Mouse (Mus musculus): ENCODE results near the gene Ackr4. TPM values are rescaled to one million over a fixed set of nuclear protein-coding genes. Genes with fewer than 3 reads are reported as not detected.

Ackr4 gene
- polyA plus RNA-seq, 1 experiment, result 0.64 TPM

GRCm38 (mm10) chr9:104108571-104109143 is 18.1 kb downstream of the Ackr4 start:
- TF ChIP-seq POLR2A (IDR thresholded peaks at IDR 0.05; ENCODE audit: low read depth, low read length) (no peak), CTCF (conservative IDR thresholded peaks at IDR 0.05; ENCODE audit: insufficient read depth, insufficient read length, low read depth, low read length) (no peak)
- Histone ChIP-seq H3K27me3 (replicated peaks; ENCODE audit: control insufficient read depth, insufficient read depth, low read length) (no peaks in the 10 kb centered on the region), H3K27ac (ENCODE audit: insufficient read depth, low read depth, low read length) (no peak overlapping the region), H3K36me3 (ENCODE audit: control insufficient read depth, insufficient read depth, low read length) (no peaks in the 10 kb centered on the region; the same call in 1 of the 2 replicates), H3K4me3 (ENCODE audit: insufficient read depth, low read depth, low read length) (no peak overlapping the region), H3K4me1 (ENCODE audit: control insufficient read depth, insufficient read depth, low read length) (no peaks in the 10 kb centered on the region)
- 64% methylated on average over 2 of the region's 2 CpGs for WGBS
- no peak for DNase-seq

DNA sequence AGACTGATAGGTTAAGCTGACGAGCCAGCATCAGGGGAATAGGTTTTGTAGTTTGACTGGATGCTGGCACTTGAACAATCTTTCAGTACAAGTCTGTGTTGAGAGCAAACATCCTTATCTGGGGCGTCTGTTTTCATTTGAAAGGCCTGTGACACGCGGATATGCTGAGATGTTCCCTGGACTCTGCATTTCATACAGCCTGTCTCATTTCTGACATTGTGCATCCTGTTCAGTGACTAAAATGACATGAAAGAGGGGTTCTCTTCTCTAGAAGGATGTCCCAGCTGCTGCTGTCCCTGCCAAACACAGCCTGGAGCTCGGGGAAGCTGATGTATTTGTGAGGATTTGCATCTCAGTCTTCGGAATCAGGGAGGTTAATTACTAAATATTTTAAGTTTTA is 19.3 kb downstream of the Ackr4 start:
- H3K27ac ChIP-seq (ENCODE audit: insufficient read depth, low read depth, low read length), result no peak overlapping the region
- no peaks in the 10 kb centered on the region for H3K27me3 ChIP-seq (replicated peaks; ENCODE audit: control insufficient read depth, insufficient read depth, low read length)
- WGBS, result 73% methylated on average over 6 of the region's 6 CpGs
- no peak for DNase-seq
- no peaks in the 10 kb centered on the region for H3K4me1 ChIP-seq (ENCODE audit: control insufficient read depth, insufficient read depth, low read length)
- no peaks in the 10 kb centered on the region; the same call in 1 of the 2 replicates for H3K36me3 ChIP-seq (ENCODE audit: control insufficient read depth, insufficient read depth, low read length)
- H3K4me3 ChIP-seq (ENCODE audit: insufficient read depth, low read depth, low read length), result no peak overlapping the region
- TF ChIP-seq CTCF (conservative IDR thresholded peaks at IDR 0.05; ENCODE audit: insufficient read depth, insufficient read length, low read depth, low read length), result no peak
- no peak for TF ChIP-seq POLR2A (IDR thresholded peaks at IDR 0.05; ENCODE audit: low read depth, low read length)

GRCm38 (mm10) chr9:104106930-104107329 is 19.8 kb downstream of the Ackr4 start:
- no peak for DNase-seq
- Histone ChIP-seq H3K4me3 (ENCODE audit: insufficient read depth, low read depth, low read length) (no peak overlapping the region), H3K27ac (ENCODE audit: insufficient read depth, low read depth, low read length) (no peak overlapping the region), H3K4me1 (ENCODE audit: control insufficient read depth, insufficient read depth, low read length) (no peaks in the 10 kb centered on the region), H3K36me3 (ENCODE audit: control insufficient read depth, insufficient read depth, low read length) (no peaks in the 10 kb centered on the region; the same call in 1 of the 2 replicates), H3K27me3 (replicated peaks; ENCODE audit: control insufficient read depth, insufficient read depth, low read length) (no peaks in the 10 kb centered on the region)
- 84% methylated on average over 9 of the region's 9 CpGs for WGBS
- TF ChIP-seq POLR2A (IDR thresholded peaks at IDR 0.05; ENCODE audit: low read depth, low read length) (no peak), CTCF (conservative IDR thresholded peaks at IDR 0.05; ENCODE audit: insufficient read depth, insufficient read length, low read depth, low read length) (no peak)

GRCm38 (mm10) chr9:104104986-104105385 is 21.7 kb downstream of the Ackr4 start:
- WGBS, result 90% methylated on average over 2 of the region's 2 CpGs
- no peak for TF ChIP-seq POLR2A (IDR thresholded peaks at IDR 0.05; ENCODE audit: low read depth, low read length)
- TF ChIP-seq CTCF (conservative IDR thresholded peaks at IDR 0.05; ENCODE audit: insufficient read depth, insufficient read length, low read depth, low read length), result no peak
- no peaks in the 10 kb centered on the region for H3K4me1 ChIP-seq (ENCODE audit: control insufficient read depth, insufficient read depth, low read length)

DNA sequence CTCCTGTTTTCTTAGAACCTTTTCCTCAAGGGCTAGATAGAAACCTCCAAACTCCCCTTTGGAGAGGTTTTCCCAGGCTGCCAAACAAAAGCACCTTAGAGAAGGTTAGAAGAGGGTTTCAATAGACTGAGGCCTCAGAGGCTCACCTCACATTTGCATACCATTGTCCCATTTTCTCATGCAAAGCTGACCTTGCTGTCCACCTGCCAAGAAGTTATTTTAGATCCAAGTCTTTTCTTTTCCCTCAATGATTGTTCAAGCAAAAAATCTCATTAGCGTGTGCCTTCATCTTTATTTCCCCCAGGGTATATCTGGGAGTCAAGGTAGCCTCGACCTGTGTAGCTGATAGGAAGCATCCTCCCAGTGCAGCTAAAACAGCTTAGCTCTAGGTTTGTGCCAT is 23.8 kb downstream of the Ackr4 start:
- TF ChIP-seq POLR2A (IDR thresholded peaks at IDR 0.05; ENCODE audit: low read depth, low read length), result no peak
- no peak for TF ChIP-seq CTCF (conservative IDR thresholded peaks at IDR 0.05; ENCODE audit: insufficient read depth, insufficient read length, low read depth, low read length)

More at GRCm38 (mm10) chr9:104104986-104105385, 21.7 kb downstream of the Ackr4 start:
- Histone ChIP-seq H3K27me3 (replicated peaks; ENCODE audit: control insufficient read depth, insufficient read depth, low read length) (no peaks in the 10 kb centered on the region), H3K27ac (ENCODE audit: insufficient read depth, low read depth, low read length) (no peak overlapping the region), H3K4me3 (ENCODE audit: insufficient read depth, low read depth, low read length) (no peak overlapping the region), H3K36me3 (ENCODE audit: control insufficient read depth, insufficient read depth, low read length) (no peaks in the 10 kb centered on the region; the same call in 1 of the 2 replicates)
- DNase-seq, result no peak

GRCm38 (mm10) chr9:104102301-104102700 is 24.4 kb downstream of the Ackr4 start:
- H3K27me3 ChIP-seq (replicated peaks; ENCODE audit: control insufficient read depth, insufficient read depth, low read length), result no peaks in the 10 kb centered on the region
- no peak overlapping the region for H3K27ac ChIP-seq (ENCODE audit: insufficient read depth, low read depth, low read length)
- 60% methylated on average over 6 of the region's 6 CpGs for WGBS
- H3K36me3 ChIP-seq (ENCODE audit: control insufficient read depth, insufficient read depth, low read length), result no peaks in the 10 kb centered on the region; the same call in none of the 2 replicates
- no peak for DNase-seq
- TF ChIP-seq CTCF (conservative IDR thresholded peaks at IDR 0.05; ENCODE audit: insufficient read depth, insufficient read length, low read depth, low read length) (no peak), POLR2A (IDR thresholded peaks at IDR 0.05; ENCODE audit: low read depth, low read length) (no peak)
- no peak overlapping the region for H3K4me3 ChIP-seq (ENCODE audit: insufficient read depth, low read depth, low read length)
- no peaks in the 10 kb centered on the region for H3K4me1 ChIP-seq (ENCODE audit: control insufficient read depth, insufficient read depth, low read length)

More for the DNA sequence above, 23.8 kb downstream of the Ackr4 start:
- no peaks in the 10 kb centered on the region for H3K27me3 ChIP-seq (replicated peaks; ENCODE audit: control insufficient read depth, insufficient read depth, low read length)
- no peaks in the 10 kb centered on the region; the same call in none of the 2 replicates for H3K36me3 ChIP-seq (ENCODE audit: control insufficient read depth, insufficient read depth, low read length)
- 50% methylated on average over 2 of the region's 2 CpGs for WGBS
- no peaks in the 10 kb centered on the region for H3K4me1 ChIP-seq (ENCODE audit: control insufficient read depth, insufficient read depth, low read length)
- H3K4me3 ChIP-seq (ENCODE audit: insufficient read depth, low read depth, low read length), result no peak overlapping the region
- H3K27ac ChIP-seq (ENCODE audit: insufficient read depth, low read depth, low read length), result no peak overlapping the region
- no peak for DNase-seq

- WGBS, result 43% methylated on average over 3 of the region's 3 CpGs
- no peaks in the 10 kb centered on the region; the same call in none of the 2 replicates for H3K36me3 ChIP-seq (ENCODE audit: control insufficient read depth, insufficient read depth, low read length)
- no peak for DNase-seq
- no peak overlapping the region for H3K27ac ChIP-seq (ENCODE audit: insufficient read depth, low read depth, low read length)
- H3K27me3 ChIP-seq (replicated peaks; ENCODE audit: control insufficient read depth, insufficient read depth, low read length), result no peaks in the 10 kb centered on the region
- TF ChIP-seq POLR2A (IDR thresholded peaks at IDR 0.05; ENCODE audit: low read depth, low read length) (no peak), CTCF (conservative IDR thresholded peaks at IDR 0.05; ENCODE audit: insufficient read depth, insufficient read length, low read depth, low read length) (no peak)
- H3K4me1 ChIP-seq (ENCODE audit: control insufficient read depth, insufficient read depth, low read length), result no peaks in the 10 kb centered on the region
- H3K4me3 ChIP-seq (ENCODE audit: insufficient read depth, low read depth, low read length), result no peak overlapping the region
Measured at GRCm38 (mm10) chr9:104101458-104101857, 25.3 kb downstream of the Ackr4 start.
